ENCODE assay signal across 16 mouse cellular contexts in the genomic region with DNA sequence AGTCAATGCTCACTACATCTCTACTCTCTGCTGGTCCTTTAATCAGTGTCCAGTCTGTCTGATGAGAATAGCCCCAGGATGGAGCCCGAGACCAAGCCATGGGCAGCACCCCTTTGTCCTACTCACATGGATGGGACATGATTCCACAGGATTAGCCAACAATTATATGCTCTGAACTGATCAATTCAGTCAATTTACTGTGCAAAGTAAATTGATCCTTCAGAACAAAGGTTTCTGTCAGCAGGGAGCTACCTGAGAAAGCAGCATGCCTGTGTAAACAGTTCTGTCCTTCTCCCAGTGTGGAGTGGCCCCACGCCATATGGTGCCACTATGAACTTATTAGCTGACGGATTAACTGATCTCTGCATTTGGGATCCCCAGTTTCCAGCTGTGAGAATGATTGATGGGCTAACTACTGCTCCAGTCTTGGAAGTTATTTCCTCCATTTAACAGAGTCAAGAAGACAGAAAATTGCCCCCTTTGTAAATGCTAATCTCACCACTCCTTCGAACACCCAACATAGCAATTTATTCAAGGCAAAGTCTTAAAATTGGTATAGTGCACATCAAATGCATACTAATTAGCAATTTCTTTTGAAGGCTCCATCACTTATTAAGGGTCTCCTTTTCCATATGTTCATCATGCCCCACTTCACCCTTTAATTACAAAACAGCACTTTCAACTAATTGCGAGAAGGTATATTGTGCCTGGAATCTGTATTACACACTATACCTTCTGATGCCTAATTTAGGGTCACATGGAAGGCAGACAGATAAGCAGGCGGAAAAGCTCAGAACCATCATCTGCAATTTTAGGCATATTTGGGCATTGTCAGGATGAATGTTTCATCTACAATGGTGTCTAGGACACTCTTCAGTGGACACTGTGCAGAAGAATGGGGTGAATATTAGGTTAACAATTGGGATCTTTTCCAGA.
A peak's percentile ranks its signal among the peaks of the same experiment; 100 is the strongest.
DNase-seq lines count a peak whose midpoint lies in the region; ATAC-seq lines count a peak whose summit lies in the region.
"Had no signal": no experiment of that assay in that cellular context is flagged by ENCODE, and none has a peak within 500 bp of the region (broad histone marks: within the 10 kb centered on the region; RNA-seq: fewer than 3 reads in every experiment).

No protein-coding gene starts in this region.

- peak; percentile 93 for ATAC-seq in forebrain, embryonic 12.5 days (ENCODE audit: low FRiP score)
- ATAC-seq in hindbrain, embryonic 16.5 days, result peak; percentile 87

- H3K27me3 ChIP-seq in forebrain, embryonic 12.5 days, result no peaks in the 10 kb centered on the region
- H3K27me3 ChIP-seq in hindbrain, embryonic 16.5 days (replicated peaks; ENCODE audit: control insufficient read depth, insufficient read depth, low read length), result no peaks in the 10 kb centered on the region
- H3K27me3 ChIP-seq: lung, embryonic 15.5 days had no signal

- WGBS in forebrain, embryonic 12.5 days, result 9% methylated on average over 6 of the region's 6 CpGs
- 42% methylated on average over 6 of the region's 6 CpGs for WGBS in hindbrain, embryonic 16.5 days

- peak overlapping the region; percentile 90 for H3K27ac ChIP-seq in forebrain, embryonic 12.5 days
- H3K27ac ChIP-seq in hindbrain, embryonic 16.5 days (ENCODE audit: low read depth, low read length), result no peak overlapping the region
- H3K27ac ChIP-seq: gastrocnemius, adult 2 months; lung, embryonic 15.5 days had no signal

- H3K9me3 ChIP-seq in forebrain, embryonic 12.5 days, result peaks cover under 1% of the 10 kb centered on the region; the same call in 1 of the 2 replicates
- H3K9me3 ChIP-seq in hindbrain, embryonic 16.5 days (ENCODE audit: control insufficient read depth, low read length), result no peaks in the 10 kb centered on the region
- H3K9me3 ChIP-seq: lung, embryonic 15.5 days had no signal

- H3K4me1 ChIP-seq in forebrain, embryonic 12.5 days, result peaks cover 9% of the 10 kb centered on the region
- H3K4me1 ChIP-seq in hindbrain, embryonic 16.5 days (ENCODE audit: control insufficient read depth, insufficient read depth, low read depth, low read length), result no peaks in the 10 kb centered on the region
- H3K4me1 ChIP-seq: lung, embryonic 15.5 days had no signal

- H3K4me2 ChIP-seq in forebrain, embryonic 12.5 days, result peak overlapping the region; percentile 30; the same call in 1 of the 2 replicates
- H3K4me2 ChIP-seq in hindbrain, embryonic 16.5 days (ENCODE audit: low read length), result no peak overlapping the region
- H3K4me2 ChIP-seq: lung, embryonic 15.5 days had no signal

- no peak overlapping the region for H3K4me3 ChIP-seq in forebrain, embryonic 12.5 days (replicated peaks)
- H3K4me3 ChIP-seq in hindbrain, embryonic 16.5 days (ENCODE audit: low read length), result no peak overlapping the region
- H3K4me3 ChIP-seq: gastrocnemius, adult 2 months; layer of hippocampus, adult 2 months; lung, embryonic 15.5 days had no signal

- no peaks in the 10 kb centered on the region for H3K36me3 ChIP-seq in forebrain, embryonic 12.5 days (replicated peaks)
- no peaks in the 10 kb centered on the region for H3K36me3 ChIP-seq in hindbrain, embryonic 16.5 days (ENCODE audit: control insufficient read depth, insufficient read depth, low read length)
- H3K36me3 ChIP-seq: lung, embryonic 15.5 days had no signal

- H3K9ac ChIP-seq in forebrain, embryonic 12.5 days, result no peak overlapping the region
- H3K9ac ChIP-seq in hindbrain, embryonic 16.5 days (ENCODE audit: low read depth, low read length), result no peak overlapping the region
- H3K9ac ChIP-seq: lung, embryonic 15.5 days had no signal

- DNase-seq in R1 (ENCODE audit: low read depth, low spot score), result peak; percentile 16
- peak; percentile 60 for DNase-seq in embryo, embryonic 10 days (ENCODE audit: low spot score)
- no peak for DNase-seq in spleen, adult 18-20 months
- no peak for DNase-seq in heart, adult 9 months (ENCODE audit: low spot score in 2 of 2)
- DNase-seq in layer of hippocampus, adult 11-12 months (ENCODE audit: low spot score), result no peak
- DNase-seq in layer of hippocampus, adult 9-11 months, result no peak
- DNase-seq: adrenal gland, postnatal 36 days; cerebellum, postnatal 36 days; gastrocnemius, adult 2 months; heart, postnatal 4 days; kidney, adult 18-20 months; thymus, postnatal 14 days had no signal

Comparison
In these comparisons a context has a peak if more than half of its experiments do, and no peak if none do; other contexts are left out.
1. DNase-seq: peak in R1 (single experiment) and embryo, embryonic 10 days (single experiment); none in spleen, adult 18-20 months (0 of 2), heart, adult 9 months (0 of 2), layer of hippocampus, adult 11-12 months (single experiment) and layer of hippocampus, adult 9-11 months (single experiment).